Mouse (Mus musculus) thymus, adult 18-20 months (tissue): ENCODE data around the gene Atp5h.
A peak's percentile ranks its signal among the peaks of the same experiment; 100 is the strongest.
"Not testable (repeated sequence)": the region's sequence is repeated elsewhere in the genome, so short reads cannot be mapped to it uniquely, and the experiment has no call there.

Experiments
- DNase-seq, 2 experiments: peaks; one replicate each; pipeline ENCODE4 v3.0.0; 2022; ENCODE audit warnings: mixed read lengths in 2 of 2

Atp5h gene

GRCm38 (mm10) chr11:115419531-115420237, at the start of gene Atp5h, which contains the start of gene Kctd2:
Gene Atp5h (minus strand): TSS chr11:115419962.
Gene Kctd2 (plus strand): TSS chr11:115420128.
- peak; percentile 91 to 94 for DNase-seq

- DNase-seq: no peak
These were observed 47.5 kb upstream of the Atp5h start for GRCm38 (mm10) chr11:115467217-115467618.

GRCm38 (mm10) chr11:115464851-115465250, 45.1 kb upstream of the Atp5h start:
- DNase-seq: peak in 1 of 2 experiments; percentile 65

GRCm38 (mm10) chr11:115463397-115463796, 43.6 kb upstream of the Atp5h start:
- DNase-seq: peak; percentile 55 to 78

- DNase-seq: peak; percentile 79 to 85
These were observed 42.6 kb upstream of the Atp5h start, which contains the start of gene Slc16a5 for GRCm38 (mm10) chr11:115462243-115462891. Gene Slc16a5 (plus strand): TSS chr11:115462474.

DNA sequence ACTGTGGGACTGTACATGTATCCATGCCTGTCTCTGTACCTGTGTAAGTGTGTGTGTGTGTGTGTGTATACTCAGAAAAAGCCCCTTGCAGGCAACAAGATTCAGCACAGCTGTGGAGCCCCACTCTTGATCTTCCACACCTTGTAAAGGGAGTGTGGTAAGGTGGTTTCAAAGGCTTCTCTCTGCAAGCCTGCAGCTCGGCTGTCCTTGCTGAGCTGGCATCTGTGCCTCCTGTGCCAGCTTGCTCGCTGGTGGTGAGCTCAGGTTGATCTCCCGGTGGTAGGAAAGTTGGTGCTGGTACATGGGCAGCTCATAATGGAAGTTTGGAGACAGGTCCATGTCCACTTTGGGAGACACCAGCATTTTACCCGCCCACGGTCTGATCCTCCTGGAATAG, 42.1 kb upstream of the Atp5h start:
- DNase-seq: peak; percentile 62 to 77

GRCm38 (mm10) chr11:115460976-115461375, 41.2 kb upstream of the Atp5h start:
- no peak for DNase-seq

- DNase-seq: no peak
These were observed 37.6 kb upstream of the Atp5h start for GRCm38 (mm10) chr11:115457405-115457804.

GRCm38 (mm10) chr11:115456182-115456581, 36.4 kb upstream of the Atp5h start:
- no peak for DNase-seq

DNA sequence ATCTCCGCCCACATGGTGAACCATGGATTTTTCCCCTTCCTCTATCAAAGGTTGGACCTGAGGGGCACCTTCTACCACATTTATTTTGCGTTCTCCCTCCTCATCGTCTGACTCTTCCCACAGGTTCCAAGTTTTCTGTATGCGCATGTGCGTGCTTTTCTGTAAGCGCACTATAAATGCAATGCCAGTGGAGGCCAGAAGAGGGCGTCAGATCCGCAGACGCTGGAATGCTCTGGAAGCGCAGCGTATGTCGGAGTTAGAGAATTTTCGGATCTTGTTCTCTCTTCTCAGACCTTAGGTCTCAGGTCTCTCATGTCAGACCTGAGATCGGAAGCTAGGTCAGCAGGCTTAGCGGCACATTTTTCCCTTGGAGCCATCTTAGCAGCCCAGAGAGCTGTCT, 35.9 kb upstream of the Atp5h start:
- DNase-seq: no peak

DNA sequence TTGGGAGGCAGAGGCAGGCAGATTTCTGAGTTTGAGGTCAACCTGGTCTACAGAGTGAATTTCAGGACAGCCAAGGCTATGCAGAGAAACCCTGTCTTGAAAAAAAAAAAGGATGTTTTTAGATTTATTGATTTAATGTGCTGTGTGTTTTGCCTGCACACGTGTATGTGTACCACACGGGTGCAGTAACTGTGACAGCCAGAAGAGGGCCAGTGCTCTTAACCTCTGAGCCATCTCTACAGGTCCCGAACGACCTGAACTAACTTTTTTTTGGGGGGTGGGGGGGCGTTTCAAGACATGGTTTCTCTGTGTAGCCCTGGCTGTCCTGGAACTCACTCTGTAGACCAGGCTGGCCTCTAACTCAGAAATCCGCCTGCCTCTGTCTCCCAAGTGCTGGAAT, 35.1 kb upstream of the Atp5h start:
- DNase-seq: not testable (repeated sequence)

DNA sequence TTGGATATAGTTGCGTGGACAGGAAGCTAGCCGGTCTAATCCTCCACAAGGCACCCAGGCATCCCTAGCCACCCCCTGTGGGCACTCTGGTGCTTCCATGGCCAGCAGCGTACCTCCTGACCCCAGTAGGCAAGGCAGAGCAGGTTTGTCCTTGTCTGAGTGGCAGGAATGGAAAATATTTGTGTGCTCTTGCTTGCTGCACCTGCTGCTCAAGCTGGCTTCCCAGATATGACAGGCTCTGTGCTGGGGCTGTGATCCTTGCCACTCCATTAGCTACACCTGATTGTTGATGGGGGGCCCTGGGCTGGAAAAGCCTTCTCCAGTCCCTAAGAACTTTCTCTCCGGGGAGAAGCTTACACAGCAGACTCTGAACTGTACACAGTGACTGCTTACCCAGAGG, 33.5 kb upstream of the Atp5h start:
- DNase-seq: peak in 1 of 2 experiments; percentile 55

- DNase-seq: no peak
These were observed 32.6 kb upstream of the Atp5h start for GRCm38 (mm10) chr11:115452281-115452860.

DNA sequence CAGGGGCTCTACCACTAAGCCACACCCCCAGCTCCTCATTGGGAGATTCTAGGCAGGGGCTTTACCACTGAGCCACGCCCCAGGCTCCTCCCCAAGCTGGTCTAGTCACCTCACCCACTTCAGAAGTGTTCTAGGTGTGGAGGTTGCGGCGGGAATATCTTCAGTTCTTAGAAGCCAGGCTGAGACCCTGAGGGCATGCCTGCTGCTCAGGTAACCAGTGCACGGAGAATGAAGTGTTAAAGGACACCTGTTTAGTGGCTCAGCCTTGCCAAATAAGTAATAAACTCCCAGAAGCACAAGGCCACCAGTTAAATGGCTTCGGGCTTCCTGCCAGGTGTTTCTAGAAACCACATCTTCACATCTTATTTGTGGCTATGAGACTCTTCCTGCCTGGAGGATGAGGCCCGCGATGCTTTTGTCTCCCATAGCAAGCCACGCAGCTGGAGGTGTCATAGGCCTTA, 32.0 kb upstream of the Atp5h start:
- DNase-seq: peak; percentile 74 to 91

DNA sequence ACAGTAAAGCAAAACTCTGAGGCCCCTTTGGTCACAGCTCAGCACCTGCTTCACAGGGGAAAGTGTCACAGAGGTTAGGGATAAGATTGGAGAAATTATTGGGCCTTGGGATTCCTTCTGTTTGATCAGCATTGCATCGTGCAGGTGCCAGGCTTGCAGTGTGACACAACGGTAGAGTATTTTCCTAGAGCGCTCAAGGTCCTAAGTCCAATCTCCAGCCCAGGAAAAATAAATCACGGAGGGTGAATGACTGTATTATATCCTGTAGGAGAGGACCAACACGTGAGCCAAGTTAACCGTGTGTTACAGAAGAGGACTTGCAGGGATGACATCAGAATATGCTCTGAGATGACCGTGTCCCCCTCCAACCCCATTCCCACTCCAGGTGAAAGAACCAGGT, 30.4 kb upstream of the Atp5h start:
- no peak for DNase-seq

DNA sequence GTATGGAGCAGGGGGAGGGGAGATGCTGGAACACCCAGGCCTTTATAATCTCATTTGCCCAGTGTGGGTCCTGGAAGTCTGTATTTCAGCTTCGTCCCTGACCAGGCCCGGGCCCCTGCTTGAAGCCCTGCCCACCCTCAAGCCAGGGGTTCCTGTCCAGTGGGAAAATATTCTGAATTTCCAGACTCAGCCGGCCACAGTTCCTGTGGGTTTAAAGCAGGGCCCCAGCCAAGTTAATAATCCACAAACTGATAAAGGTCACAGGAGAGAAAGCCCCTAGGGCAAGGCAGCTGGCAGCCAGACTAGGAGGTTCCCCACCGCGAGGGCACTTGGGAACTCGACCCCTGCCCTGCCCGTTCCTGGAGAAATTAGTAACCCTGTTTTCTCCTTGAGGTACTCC, 29.2 kb upstream of the Atp5h start:
- DNase-seq: no peak

DNA sequence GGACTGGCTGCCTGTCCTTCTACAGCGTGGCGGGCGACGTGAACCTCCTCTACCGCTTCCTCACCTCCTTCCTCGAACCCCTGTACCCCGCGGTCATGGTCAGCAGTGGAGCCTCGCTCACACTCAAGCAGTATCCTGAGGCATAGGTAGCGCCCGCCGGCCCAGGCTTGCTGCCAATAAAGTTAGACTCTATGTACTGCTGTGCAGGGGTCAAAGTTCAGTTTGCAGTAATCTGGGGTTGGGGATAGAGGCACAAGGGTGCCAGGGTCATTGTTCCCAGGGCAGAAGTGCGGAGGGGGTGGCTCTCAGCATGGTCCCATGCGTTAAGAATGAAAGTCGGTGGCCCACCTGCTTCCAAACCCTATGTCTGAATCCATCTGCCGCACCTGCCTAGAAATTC, 28.3 kb upstream of the Atp5h start:
- DNase-seq: no peak

- DNase-seq: no peak
These were observed 27.6 kb upstream of the Atp5h start for GRCm38 (mm10) chr11:115447321-115447885.

DNA sequence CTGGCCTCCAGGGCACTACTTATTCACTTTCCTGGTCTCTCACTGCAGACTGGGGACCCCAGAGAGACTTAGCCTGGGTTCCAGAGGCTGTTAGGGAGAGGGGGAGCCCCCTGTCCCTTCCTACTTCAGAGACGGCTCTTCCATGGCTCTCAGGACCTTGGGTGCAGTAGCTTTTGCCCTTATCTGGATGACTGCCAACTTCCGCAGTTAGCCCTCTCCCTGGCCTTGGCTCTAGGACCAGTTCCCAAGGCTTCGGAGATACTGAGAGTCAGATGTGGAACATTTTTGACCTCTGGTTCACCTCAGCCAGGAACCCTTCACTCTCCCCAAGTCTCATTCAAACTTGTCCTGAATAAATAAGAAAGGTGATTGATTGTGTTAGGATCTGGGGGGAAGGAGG, 27.1 kb upstream of the Atp5h start:
- DNase-seq: no peak

DNA sequence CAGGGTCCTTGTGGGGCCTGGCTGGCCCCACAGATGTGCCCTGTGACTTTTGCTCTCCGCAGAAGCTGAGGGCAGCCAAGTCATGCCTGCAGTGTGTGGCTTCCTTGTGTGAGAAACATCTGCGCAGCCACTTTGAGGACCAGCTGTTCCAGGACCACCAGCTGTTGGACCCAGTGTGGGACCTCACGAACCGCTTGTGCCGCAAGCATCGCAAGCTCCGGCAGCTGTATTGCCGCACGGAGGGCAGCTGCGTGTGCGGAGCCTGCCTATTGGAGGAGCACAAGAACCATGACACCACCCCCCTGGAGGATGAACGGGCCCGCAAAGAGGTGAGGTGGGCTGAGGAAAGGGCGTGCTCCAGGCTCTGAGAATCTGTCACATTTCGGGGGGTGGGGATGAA, 21.7 kb upstream of the Atp5h start:
- peak in 1 of 2 experiments; percentile 46 for DNase-seq

DNA sequence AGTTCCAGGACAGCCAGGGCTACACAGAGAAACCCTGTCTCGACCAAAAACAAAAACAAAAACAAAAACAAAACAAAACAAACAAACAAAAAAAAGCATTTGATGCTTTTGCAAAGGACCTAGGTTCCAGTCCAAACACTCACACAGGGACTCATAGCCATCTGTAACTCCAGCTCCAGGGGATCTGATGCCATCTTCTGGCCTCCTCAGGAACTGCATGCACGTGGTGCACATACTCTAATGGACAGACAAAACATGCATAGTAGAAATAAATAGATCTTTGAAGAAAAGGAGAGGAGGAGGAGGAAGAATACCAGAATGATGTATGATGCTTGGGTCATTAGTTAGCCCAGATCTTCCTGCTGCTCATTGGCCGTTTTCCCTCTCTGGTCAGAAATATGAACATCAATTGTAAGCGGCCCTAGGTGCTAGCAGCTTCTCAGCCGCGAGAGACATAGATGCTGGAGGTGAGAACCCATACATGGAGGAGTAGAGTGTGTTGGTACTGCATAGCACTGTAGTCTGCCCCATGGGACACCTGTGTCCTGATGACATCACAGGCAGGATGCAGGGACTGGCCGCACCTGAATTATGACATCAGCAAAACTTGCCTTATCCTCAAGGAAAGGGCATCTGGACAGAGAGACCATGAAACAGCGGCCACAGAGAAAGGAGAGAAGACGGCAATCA, 20.3 kb upstream of the Atp5h start, which contains the start of gene Trim80:
TSS of gene Trim80 (plus strand) at position 640 of the 690 bp plus-strand sequence.
- DNase-seq: no peak

GRCm38 (mm10) chr11:115439326-115439725, 19.6 kb upstream of the Atp5h start:
- DNase-seq: no peak
